Mouse (Mus musculus) heart, postnatal 10 days (tissue): ENCODE measurements at regions not wholly inside any gene's neighbourhood (a gene's known extent, or its start where the extent isn't known, plus 50 kb on each side); places are given as distances from the start of the nearest gene placed in this dataset.

ENCODE experiments used
- DNase-seq, 2 experiments: peaks; one replicate each; pipeline ENCODE4 v3.0.0; 2021
- intact Hi-C: fragments of 180-260 bp; cut with DNase I; formaldehyde crosslinking; loops from one replicate; pipeline ENCODE4 v1.15.1; 2025

- intact Hi-C loops: no loop called here
Observed at GRCm38 (mm10) chr10:19531452-19531851, 60.3 kb upstream of the Ifngr1 start.

GRCm38 (mm10) chr10:19532790-19533189, 59.0 kb upstream of the Ifngr1 start:
- intact Hi-C loops: no loop called here
- DNase-seq: no peak

More at GRCm38 (mm10) chr10:19531452-19531851, 60.3 kb upstream of the Ifngr1 start:
- no peak for DNase-seq

- intact Hi-C loops: no loop called here
Observed at GRCm38 (mm10) chr10:19533846-19534245, 57.9 kb upstream of the Ifngr1 start.

More at GRCm38 (mm10) chr10:19533846-19534245, 57.9 kb upstream of the Ifngr1 start:
- no peak for DNase-seq
